Mouse (Mus musculus): ENCODE data around the gene Rabl2. TPM values are rescaled to one million over a fixed set of nuclear protein-coding genes. Genes with fewer than 3 reads are reported as not detected.
A peak's percentile ranks its signal among the peaks of the same experiment; 100 is the strongest.

The Rabl2 gene
- total and polyA plus RNA-seq, 2 experiments from 2014 or later = 48.2 to 70.1 TPM

- Histone ChIP-seq H3K4me1 (ENCODE audit: insufficient read depth, low read length) (no peaks in the 10 kb centered on the region), H3K9ac (replicated peaks; ENCODE audit: low read length, poor library complexity, severe bottlenecking) (no peak overlapping the region), H3K27ac (ENCODE audit: low read depth, low read length) (no peak overlapping the region), H3K4me3 (ENCODE audit: low read depth, low read length) (no peak overlapping the region), H3K9me3 (ENCODE audit: low read length) (no peaks in the 10 kb centered on the region), H3K4me2 (ENCODE audit: low read depth, low read length, poor library complexity, severe bottlenecking) (peak overlapping the region; percentile 20; the same call in 1 of the 2 replicates), H3K36me3 (ENCODE audit: insufficient read depth, low read length) (peaks cover 48% of the 10 kb centered on the region), H3K27me3 (ENCODE audit: insufficient read depth, low read length) (no peaks in the 10 kb centered on the region)
- no peak for TF ChIP-seq CTCF (IDR thresholded peaks at IDR 0.05)
- WGBS = 55% methylated on average over 8 of the region's 8 CpGs
- DNase-seq (ENCODE audit: low spot score) (no peak), ATAC-seq (ENCODE audit: low FRiP score) (no peak)
These were observed 44.4 kb downstream of the Rabl2 start for GRCm38 (mm10) chr15:89547321-89547720.

- no peaks in the 10 kb centered on the region for H3K4me1 ChIP-seq (ENCODE audit: insufficient read depth, low read length)
- no peaks in the 10 kb centered on the region for H3K27me3 ChIP-seq (ENCODE audit: insufficient read depth, low read length)
- ATAC-seq (ENCODE audit: low FRiP score) (no peak), DNase-seq (ENCODE audit: low spot score) (no peak)
- no peak overlapping the region for H3K4me2 ChIP-seq (ENCODE audit: low read depth, low read length, poor library complexity, severe bottlenecking)
- no peak for TF ChIP-seq CTCF (IDR thresholded peaks at IDR 0.05)
- H3K9me3 ChIP-seq (ENCODE audit: low read length) = no peaks in the 10 kb centered on the region
- H3K27ac ChIP-seq (ENCODE audit: low read depth, low read length) = no peak overlapping the region
- H3K36me3 ChIP-seq (ENCODE audit: insufficient read depth, low read length) = peaks cover 42% of the 10 kb centered on the region
- WGBS = 88% methylated on average over 7 of the region's 7 CpGs
- no peak overlapping the region for H3K4me3 ChIP-seq (ENCODE audit: low read depth, low read length)
- no peak overlapping the region for H3K9ac ChIP-seq (replicated peaks; ENCODE audit: low read length, poor library complexity, severe bottlenecking)
These were observed 47.6 kb downstream of the Rabl2 start for GRCm38 (mm10) chr15:89544171-89544570.

GRCm38 (mm10) chr15:89533843-89534207 is 57.9 kb downstream of the Rabl2 start:
- no peak overlapping the region for H3K27ac ChIP-seq (ENCODE audit: low read depth, low read length)
- 78% methylated on average over 10 of the region's 10 CpGs for WGBS
- ATAC-seq (ENCODE audit: low FRiP score) (no peak), DNase-seq (ENCODE audit: low spot score) (no peak)
- no peaks in the 10 kb centered on the region for H3K27me3 ChIP-seq (ENCODE audit: insufficient read depth, low read length)
- peak overlapping the region; percentile 65 for H3K9ac ChIP-seq (replicated peaks; ENCODE audit: low read length, poor library complexity, severe bottlenecking)
- TF ChIP-seq CTCF (IDR thresholded peaks at IDR 0.05) = no peak
- H3K4me3 ChIP-seq (ENCODE audit: low read depth, low read length) = peak overlapping the region; percentile 46
- peak overlapping the region; percentile 50 for H3K4me2 ChIP-seq (ENCODE audit: low read depth, low read length, poor library complexity, severe bottlenecking)
- no peaks in the 10 kb centered on the region for H3K9me3 ChIP-seq (ENCODE audit: low read length)
- H3K36me3 ChIP-seq (ENCODE audit: insufficient read depth, low read length) = peaks cover 9% of the 10 kb centered on the region; the same call in 1 of the 2 replicates
- peaks cover 15% of the 10 kb centered on the region; the same call in 1 of the 2 replicates for H3K4me1 ChIP-seq (ENCODE audit: insufficient read depth, low read length)

- Histone ChIP-seq H3K9ac (replicated peaks; ENCODE audit: low read length, poor library complexity, severe bottlenecking) (peak overlapping the region; percentile 65), H3K27ac (ENCODE audit: low read depth, low read length) (peak overlapping the region; percentile 86), H3K4me3 (ENCODE audit: low read depth, low read length) (peak overlapping the region; percentile 46), H3K36me3 (ENCODE audit: insufficient read depth, low read length) (peaks cover 4% of the 10 kb centered on the region; the same call in 1 of the 2 replicates), H3K4me1 (ENCODE audit: insufficient read depth, low read length) (peaks cover 15% of the 10 kb centered on the region; the same call in 1 of the 2 replicates), H3K9me3 (ENCODE audit: low read length) (no peaks in the 10 kb centered on the region), H3K27me3 (ENCODE audit: insufficient read depth, low read length) (no peaks in the 10 kb centered on the region), H3K4me2 (ENCODE audit: low read depth, low read length, poor library complexity, severe bottlenecking) (peak overlapping the region; percentile 50)
- no peak for TF ChIP-seq CTCF (IDR thresholded peaks at IDR 0.05)
- ATAC-seq (ENCODE audit: low FRiP score) (peak; percentile 33), DNase-seq (ENCODE audit: low spot score) (no peak)
- 60% methylated on average over 23 of the region's 23 CpGs for WGBS
These were observed 58.5 kb downstream of the Rabl2 start for GRCm38 (mm10) chr15:89532924-89533842.

Other genes starting within 250 kb of the Rabl2 start
- gene Lmf2, start 236.3 kb downstream of the Rabl2 start, total RNA-seq (2014; rRNA removed) = 20.2 and 25.6 TPM in 2 replicates
- 27.3 and 30.9 TPM in 2 replicates for gene Lmf2, start 236.3 kb downstream of the Rabl2 start, polyA plus RNA-seq (2015; fragmentation: Nextera tagmentation; extraction: Ambion mirVana)
- 87.1 and 88.8 TPM in 2 replicates for gene Ncaph2, start 236.2 kb downstream of the Rabl2 start, total RNA-seq (2014; rRNA removed)
- 88.0 and 96.9 TPM in 2 replicates for gene Ncaph2, start 236.2 kb downstream of the Rabl2 start, polyA plus RNA-seq (2015; fragmentation: Nextera tagmentation; extraction: Ambion mirVana)
- 24.9 and 36.1 TPM in 2 replicates for gene Sco2, start 218.1 kb downstream of the Rabl2 start, total RNA-seq (2014; rRNA removed)
- gene Sco2, start 218.1 kb downstream of the Rabl2 start, polyA plus RNA-seq (2015; fragmentation: Nextera tagmentation; extraction: Ambion mirVana) = 23.1 and 26.5 TPM in 2 replicates
- gene Tymp, start 214.9 kb downstream of the Rabl2 start, total RNA-seq (2014; rRNA removed) = 4.6 and 7.0 TPM in 2 replicates
- 3.1 and 3.6 TPM in 2 replicates for gene Tymp, start 214.9 kb downstream of the Rabl2 start, polyA plus RNA-seq (2015; fragmentation: Nextera tagmentation; extraction: Ambion mirVana)
- 2.2 and 10.7 TPM in 2 replicates for gene Odf3b, start 212.6 kb downstream of the Rabl2 start, total RNA-seq (2014; rRNA removed)
- gene Odf3b, start 212.6 kb downstream of the Rabl2 start, polyA plus RNA-seq (2015; fragmentation: Nextera tagmentation; extraction: Ambion mirVana) = 6.7 and 8.6 TPM in 2 replicates
- gene Klhdc7b, start 207.0 kb downstream of the Rabl2 start, total RNA-seq (2014; rRNA removed) = 0.14 and 0.22 TPM in 2 replicates
- gene Klhdc7b, start 207.0 kb downstream of the Rabl2 start, polyA plus RNA-seq (2015; fragmentation: Nextera tagmentation; extraction: Ambion mirVana) = not detected in 2 replicates
- not detected in 2 replicates for gene Syce3, start 181.4 kb downstream of the Rabl2 start, total RNA-seq (2014; rRNA removed)
- not detected in 2 replicates for gene Syce3, start 181.4 kb downstream of the Rabl2 start, polyA plus RNA-seq (2015; fragmentation: Nextera tagmentation; extraction: Ambion mirVana)
- gene Cpt1b, start 166.1 kb downstream of the Rabl2 start, total RNA-seq (2014; rRNA removed) = 2.4 and 4.7 TPM in 2 replicates
- 1.7 and 2.2 TPM in 2 replicates for gene Cpt1b, start 166.1 kb downstream of the Rabl2 start, polyA plus RNA-seq (2015; fragmentation: Nextera tagmentation; extraction: Ambion mirVana)
- 0.66 and 1.2 TPM in 2 replicates for gene C730034F03Rik, start 162.3 kb downstream of the Rabl2 start, total RNA-seq (2014; rRNA removed)
- gene C730034F03Rik, start 162.3 kb downstream of the Rabl2 start, polyA plus RNA-seq (2015; fragmentation: Nextera tagmentation; extraction: Ambion mirVana) = 2.1 and 3.9 TPM in 2 replicates
- 0.85 and 0.93 TPM in 2 replicates for gene Gm44502, start 162.2 kb downstream of the Rabl2 start, total RNA-seq (2014; rRNA removed)
- not detected in 2 replicates for gene Gm44502, start 162.2 kb downstream of the Rabl2 start, polyA plus RNA-seq (2015; fragmentation: Nextera tagmentation; extraction: Ambion mirVana)
- 65.3 and 66.2 TPM in 2 replicates for gene Chkb, start 162.0 kb downstream of the Rabl2 start, total RNA-seq (2014; rRNA removed)
- gene Chkb, start 162.0 kb downstream of the Rabl2 start, polyA plus RNA-seq (2015; fragmentation: Nextera tagmentation; extraction: Ambion mirVana) = 101 and 103 TPM in 2 replicates
- 100 and 110 TPM in 2 replicates for gene Mapk8ip2, start 138.0 kb downstream of the Rabl2 start, total RNA-seq (2014; rRNA removed)
- gene Mapk8ip2, start 138.0 kb downstream of the Rabl2 start, polyA plus RNA-seq (2015; fragmentation: Nextera tagmentation; extraction: Ambion mirVana) = 68.0 and 68.8 TPM in 2 replicates
- gene Arsa, start 114.5 kb downstream of the Rabl2 start, total RNA-seq (2014; rRNA removed) = 31.0 and 34.0 TPM in 2 replicates
- 32.4 and 37.1 TPM in 2 replicates for gene Arsa, start 114.5 kb downstream of the Rabl2 start, polyA plus RNA-seq (2015; fragmentation: Nextera tagmentation; extraction: Ambion mirVana)
- 61.5 and 63.2 TPM in 2 replicates for gene Shank3, start 92.3 kb downstream of the Rabl2 start, total RNA-seq (2014; rRNA removed)
- gene Shank3, start 92.3 kb downstream of the Rabl2 start, polyA plus RNA-seq (2015; fragmentation: Nextera tagmentation; extraction: Ambion mirVana) = 8.1 and 12.6 TPM in 2 replicates
- 1.7 and 3.5 TPM in 2 replicates for gene Acr, start 23.6 kb downstream of the Rabl2 start, total RNA-seq (2014; rRNA removed)
- 2.0 and 3.1 TPM in 2 replicates for gene Acr, start 23.6 kb downstream of the Rabl2 start, polyA plus RNA-seq (2015; fragmentation: Nextera tagmentation; extraction: Ambion mirVana)
- gene Syt10, start 249.9 kb upstream of the Rabl2 start, total RNA-seq (2014; rRNA removed) = 3.6 and 4.2 TPM in 2 replicates
- 2.4 and 3.7 TPM in 2 replicates for gene Syt10, start 249.9 kb upstream of the Rabl2 start, polyA plus RNA-seq (2015; fragmentation: Nextera tagmentation; extraction: Ambion mirVana)

Measured in midbrain, postnatal 0 days (tissue).